Mouse (Mus musculus): ENCODE data around the gene 4932438A13Rik.

The 4932438A13Rik gene

DNA sequence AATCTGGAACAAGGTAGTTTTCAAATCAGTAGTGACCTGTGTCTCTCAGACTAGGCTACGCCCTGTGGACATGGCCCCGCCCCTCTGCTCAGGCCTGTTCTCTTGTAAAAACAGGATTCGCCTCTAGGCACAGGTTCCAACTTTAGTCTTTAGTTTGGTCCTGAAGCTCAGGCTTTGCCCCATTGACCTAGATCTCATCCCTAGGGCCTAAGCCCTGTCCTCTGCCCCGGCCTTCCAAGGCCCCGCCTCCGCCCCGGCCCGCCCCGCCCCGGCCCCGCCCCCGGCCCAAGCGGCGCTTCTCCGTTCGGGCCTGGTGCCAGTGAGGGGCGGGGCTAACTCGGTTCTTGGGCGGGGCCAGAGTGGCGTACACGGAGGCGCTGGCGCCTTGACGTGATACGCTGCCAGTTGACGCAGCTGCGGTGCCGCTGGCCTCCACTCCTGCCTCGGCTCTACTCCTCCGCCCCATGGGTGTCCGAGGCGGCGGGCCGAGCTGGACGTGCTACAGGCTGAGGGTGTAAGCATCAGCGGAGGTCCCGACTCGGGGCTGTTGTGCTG lies at the start of gene 4932438A13Rik:
Gene 4932438A13Rik (plus strand): TSS at position 384 of the 555 bp plus-strand sequence.
- DNase-seq (ENCODE audit: low spot score in 2 of 2) = peak; percentile 91 to 92

DNA sequence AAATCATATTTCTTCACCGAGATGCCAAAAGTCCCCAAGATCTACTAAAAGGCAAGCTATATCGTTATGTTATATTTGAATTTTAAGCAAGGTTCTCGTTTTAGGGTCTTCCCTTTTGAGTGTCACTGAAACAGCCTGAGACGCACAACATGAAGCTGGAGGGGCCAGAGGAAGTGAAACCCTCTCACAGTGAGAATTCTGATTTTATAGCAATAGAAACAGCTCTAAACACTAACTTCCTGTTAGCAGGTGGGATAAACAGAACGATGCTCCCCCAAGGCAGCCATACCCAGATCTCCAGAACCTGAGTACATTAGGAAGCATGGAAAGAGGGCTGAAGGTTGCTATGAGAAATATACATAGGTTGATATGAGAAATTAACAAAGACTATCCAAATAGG lies 46.3 kb upstream of the 4932438A13Rik start:
- DNase-seq (ENCODE audit: low spot score in 2 of 2) = no peak

DNA sequence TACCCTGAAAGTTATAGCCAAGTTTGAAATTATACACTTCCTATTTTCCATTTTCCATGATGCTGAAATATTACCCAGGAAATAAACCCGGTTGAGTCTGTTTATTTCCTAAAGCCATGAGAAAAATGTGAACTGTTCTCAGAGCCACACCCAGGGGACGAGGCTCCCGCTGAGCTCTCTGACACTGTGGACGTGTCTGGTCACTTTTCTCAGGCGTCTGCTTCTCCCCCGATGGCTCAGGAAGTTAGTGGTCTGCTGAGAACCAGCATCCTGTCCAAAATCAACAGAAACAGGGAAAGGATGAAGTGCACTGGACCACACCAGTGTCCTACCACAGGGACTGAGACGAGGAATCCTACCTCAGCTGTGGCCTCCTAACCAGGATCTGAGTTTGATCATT lies 43.5 kb upstream of the 4932438A13Rik start:
- no peak for DNase-seq (ENCODE audit: low spot score in 2 of 2)

DNA sequence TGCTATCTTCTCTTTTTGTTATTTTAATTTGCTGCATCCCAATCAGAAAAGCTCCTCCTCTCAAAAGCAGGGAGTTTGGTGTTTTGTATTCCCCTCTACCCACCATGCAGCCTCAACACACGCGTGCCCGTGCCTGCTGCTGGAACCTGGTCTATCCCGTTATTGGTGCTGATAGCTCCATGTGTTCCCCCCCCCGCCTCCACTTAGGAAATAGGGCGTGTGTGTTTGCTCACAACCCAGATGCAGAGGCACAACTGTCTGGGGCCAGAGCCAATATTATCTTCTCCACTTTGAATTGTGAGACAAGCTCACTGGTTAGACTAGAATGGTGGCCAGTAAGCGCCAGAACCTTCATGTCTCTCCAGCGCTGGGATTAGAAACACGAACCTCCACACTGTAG lies 41.9 kb upstream of the 4932438A13Rik start:
- DNase-seq (ENCODE audit: low spot score in 2 of 2) = no peak

DNA sequence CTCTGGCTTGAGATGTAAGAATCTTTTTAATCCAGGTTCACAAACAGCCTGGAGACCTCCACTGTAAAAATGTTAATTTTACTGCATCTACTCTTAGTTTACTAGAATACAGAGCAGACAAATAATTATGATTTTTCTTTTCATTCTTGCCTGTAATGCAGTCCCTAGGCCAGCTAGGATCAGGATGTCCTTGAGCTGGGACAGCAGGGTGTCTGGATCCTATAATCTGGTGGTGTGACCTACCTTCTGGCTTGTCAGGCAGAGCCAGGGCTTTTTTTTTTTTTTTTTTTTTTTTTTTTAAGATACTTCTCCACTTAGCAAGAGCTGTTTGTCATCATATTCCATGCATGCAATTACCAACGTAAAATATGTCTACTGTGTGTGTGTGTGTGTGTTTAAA lies 37.8 kb upstream of the 4932438A13Rik start:
- DNase-seq (ENCODE audit: low spot score in 2 of 2) = no peak

DNA sequence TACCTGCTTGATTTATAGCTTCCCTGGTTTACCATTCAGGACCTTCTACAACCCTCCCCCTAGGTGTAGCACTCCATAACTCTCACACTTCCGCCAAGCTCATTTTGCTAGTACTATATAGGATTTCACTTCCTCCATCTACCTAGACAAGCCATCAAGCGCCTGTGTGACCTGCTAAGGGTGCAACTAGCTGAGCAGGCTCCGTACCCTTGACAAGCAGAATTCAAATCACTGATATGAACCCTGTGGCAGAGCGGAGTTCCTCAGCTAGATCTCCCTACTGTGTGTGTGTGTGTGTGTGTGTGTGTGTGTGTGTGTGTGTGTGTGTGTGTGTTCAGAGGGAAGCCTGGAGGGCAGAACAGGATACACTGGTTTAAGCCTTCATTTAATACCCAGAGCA lies 37.4 kb upstream of the 4932438A13Rik start:
- DNase-seq (ENCODE audit: low spot score in 2 of 2) = no peak

DNA sequence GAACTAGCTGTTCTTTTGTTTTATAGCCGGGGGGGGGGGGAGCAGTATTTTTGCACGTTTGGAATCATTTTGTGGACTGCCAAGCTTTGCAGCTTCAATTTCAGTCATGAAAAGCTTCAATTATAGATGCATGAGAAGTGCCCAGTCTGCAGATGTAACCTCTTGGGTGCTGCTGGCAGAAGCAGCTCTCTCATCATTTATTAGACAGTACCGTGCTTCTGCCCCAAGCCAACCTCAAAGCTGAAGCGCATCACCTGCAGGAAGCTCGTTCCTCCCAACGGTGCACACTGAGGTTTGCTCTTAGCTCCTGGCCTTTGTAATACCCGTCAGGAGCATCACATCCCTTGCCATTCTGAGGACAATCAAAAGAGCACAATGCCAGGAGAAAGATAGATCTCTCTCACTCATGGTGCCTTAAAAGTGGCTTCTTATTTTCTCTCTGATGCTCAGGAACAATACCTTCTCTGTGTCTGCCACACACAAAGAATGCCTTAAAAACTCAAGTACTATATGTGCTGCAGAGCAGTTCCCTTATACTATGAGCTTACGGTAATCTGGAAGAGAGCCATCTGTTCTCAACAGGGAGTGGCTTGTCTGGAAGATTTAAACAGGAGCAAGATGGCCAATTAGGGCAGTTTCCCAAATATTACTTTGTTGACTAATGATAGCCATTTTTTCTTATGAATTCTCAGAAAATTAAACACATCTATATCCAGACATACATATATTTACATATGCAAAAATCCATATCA lies 35.5 kb upstream of the 4932438A13Rik start:
- no peak for DNase-seq (ENCODE audit: low spot score in 2 of 2)

DNA sequence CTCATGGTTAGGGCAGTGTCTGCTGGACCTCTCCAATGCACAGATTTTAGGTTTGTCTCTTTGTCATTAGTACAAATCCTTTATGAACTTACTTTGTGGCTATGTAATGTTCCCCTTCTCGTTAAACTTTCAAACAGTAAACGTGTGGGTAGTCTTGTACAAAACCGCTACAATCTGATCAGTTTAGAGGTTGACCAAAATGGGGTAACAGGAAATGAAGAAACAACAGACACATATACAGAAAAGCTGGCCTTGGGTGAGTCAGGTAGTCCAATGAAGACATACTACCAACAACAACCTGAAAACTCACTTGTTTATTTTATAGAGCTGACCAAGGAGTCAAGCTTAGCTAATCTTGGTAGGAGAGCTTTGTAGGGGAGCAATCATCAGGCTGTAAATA lies 32.7 kb upstream of the 4932438A13Rik start:
- no peak for DNase-seq (ENCODE audit: low spot score in 2 of 2)

DNA sequence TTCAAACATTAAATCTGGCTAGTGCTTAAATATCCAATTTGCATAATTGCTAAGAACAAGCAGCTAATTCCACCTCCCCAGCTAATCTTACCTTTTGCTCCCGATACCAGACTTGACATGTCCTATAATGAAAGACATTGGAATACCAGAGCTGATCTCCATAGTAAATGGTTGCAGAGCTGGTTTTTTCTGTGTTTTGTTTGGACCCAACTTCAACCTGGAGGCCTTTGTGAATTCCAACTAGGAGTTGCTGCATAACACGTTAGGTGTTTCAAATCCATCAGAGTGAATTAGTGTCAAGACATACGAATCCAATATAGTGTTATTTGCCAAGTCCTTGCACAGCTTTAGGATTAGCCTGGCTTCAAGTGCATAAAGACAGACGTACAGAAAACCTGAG lies 28.5 kb upstream of the 4932438A13Rik start:
- DNase-seq (ENCODE audit: low spot score in 2 of 2) = no peak

DNA sequence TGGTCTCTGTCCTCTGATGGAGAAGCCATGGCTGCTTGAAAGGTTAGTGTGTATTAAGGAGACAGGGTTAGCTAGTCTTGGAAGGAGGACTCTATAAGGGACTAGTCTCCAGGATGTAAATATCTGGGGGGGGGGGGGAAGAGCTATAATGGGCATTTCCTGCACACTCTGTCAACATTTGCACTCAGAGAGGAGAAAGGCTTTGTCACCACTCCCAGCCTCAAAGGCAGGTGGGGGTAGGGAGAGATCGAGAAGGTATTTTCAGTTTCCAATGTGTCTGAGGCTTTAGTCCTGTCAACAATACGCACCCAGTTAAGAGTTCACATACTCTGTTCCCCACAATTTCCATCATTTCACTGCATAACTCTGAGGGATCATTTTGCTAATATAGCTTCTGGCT lies 28.1 kb upstream of the 4932438A13Rik start:
- DNase-seq (ENCODE audit: low spot score in 2 of 2) = no peak

DNA sequence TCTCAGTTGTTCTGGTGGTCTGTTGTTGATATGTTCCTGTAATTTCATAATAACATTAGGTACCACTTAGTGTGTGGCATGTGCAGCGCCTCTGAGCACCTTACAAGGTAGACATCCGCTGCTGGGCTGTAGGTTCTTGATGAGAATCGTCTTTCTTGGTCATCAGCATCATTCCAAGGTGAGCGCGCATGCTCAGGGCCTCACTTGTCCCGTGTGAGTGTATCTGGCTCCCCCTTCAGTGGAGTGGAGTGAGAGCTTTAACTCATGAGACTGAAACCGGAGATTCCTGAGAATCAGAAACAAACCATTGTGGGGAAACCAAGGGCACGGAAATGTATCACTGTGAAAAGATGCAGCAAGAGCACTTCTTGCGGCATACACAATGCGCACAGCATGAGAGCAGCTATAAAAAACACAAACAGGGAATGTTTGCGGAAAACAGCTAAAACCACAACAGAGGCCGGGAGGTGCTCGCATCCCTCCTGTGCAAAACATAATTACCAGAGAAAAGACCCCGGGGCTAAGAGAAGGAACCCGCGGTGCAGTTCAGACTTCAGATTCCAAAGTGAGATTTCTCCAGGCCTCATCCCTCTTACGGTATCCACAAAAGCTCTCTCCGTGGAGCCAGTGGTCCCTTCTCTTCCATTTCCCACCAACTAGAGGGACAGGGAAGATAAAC lies 27.2 kb upstream of the 4932438A13Rik start:
- DNase-seq (ENCODE audit: low spot score in 2 of 2) = no peak

DNA sequence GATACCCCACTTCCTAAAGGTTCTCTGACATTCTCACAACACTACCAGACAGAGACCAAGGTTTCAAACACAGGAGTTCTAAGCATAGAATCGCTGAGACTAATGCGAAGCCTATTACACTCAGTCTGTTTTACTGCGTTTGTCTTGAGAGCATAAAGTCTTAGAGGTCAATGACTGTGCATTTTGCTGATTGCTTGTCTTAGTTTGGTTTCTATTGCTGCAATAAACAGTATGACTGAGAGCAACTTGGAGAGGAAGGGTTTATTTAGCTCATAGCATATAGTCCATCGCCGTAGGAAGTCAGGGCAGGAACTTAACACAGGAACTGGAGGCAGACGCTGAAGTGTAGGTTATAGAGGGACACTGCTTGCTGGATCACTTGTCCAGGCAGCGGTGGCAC lies 26.1 kb upstream of the 4932438A13Rik start:
- no peak for DNase-seq (ENCODE audit: low spot score in 2 of 2)

DNA sequence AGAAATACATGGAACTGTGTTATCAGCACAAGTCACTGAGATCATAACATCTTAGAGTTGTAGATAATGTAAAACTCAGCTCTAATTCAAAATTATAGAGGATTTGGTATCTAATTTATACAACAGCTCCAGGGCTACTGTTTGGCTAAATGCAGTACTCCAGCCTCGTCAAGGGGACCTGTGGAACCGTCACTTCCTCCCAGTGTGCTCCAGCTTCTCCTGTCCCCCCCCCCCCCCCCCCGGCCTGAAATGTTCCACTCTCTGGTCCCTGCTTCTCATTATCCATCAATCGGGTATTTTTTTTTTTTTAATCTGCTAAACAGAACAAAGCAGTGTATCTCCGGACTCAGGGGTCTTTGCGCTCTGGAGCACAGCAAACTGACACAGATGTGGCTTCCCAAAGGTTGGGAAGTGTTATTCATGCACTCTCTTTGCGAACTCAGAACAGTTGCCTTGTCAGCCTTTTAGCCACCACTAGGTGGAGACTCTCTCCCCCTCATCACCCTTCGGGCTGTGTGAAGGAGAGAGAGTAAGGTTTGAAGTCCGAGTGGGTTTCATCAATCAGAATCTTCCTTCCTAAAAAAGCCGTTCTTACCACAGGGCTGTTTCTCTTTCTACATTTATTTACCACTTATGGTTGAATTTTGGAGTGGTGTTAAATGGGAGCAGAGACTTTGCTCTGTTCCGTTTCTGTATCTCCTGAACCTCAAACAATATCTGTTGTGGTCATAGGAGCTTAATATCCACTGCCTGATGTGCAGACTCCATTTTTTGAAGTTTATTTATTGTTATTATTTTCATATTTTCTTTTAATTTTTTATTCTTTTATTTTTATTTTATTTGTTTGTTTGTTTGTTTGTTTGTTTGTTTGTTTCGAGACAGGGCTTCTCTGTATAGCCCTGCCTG lies 22.0 kb upstream of the 4932438A13Rik start:
- DNase-seq (ENCODE audit: low spot score in 2 of 2) = peak in 1 of 2 experiments; percentile 18

DNA sequence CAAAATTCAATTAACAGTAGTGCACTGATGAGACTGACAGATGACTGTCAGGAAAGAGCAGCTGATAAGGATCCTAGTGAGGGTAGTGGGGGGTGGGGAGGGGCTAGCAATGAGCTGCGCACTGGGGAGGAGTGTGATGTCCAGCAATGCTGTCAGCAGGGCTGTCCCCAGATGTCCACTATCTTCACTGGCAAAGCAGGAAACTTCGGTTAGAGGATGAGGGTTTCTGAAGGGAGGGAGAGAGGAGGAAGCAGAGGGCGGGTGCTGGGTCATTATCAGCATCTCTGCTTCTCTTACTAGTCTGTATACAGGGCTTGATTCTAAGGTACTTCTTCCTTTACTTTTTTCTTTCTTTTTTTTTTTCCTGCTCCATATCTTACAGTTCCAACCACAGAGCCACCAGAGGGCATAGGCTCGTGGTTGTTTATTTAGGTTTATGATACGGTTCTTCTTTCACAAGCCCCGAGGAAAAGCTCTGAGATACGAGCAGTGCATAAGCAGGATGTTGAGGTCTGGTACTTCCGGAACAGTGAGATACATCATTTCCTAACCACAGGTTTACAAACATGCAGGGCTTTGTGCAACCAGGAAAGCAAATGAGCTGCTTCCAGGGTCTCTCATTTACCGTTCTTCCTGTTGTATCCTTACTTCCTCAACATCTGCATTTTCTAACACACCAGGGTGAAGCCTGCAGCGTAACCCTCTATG lies 9.0 kb upstream of the 4932438A13Rik start:
- DNase-seq (ENCODE audit: low spot score in 2 of 2) = no peak

DNA sequence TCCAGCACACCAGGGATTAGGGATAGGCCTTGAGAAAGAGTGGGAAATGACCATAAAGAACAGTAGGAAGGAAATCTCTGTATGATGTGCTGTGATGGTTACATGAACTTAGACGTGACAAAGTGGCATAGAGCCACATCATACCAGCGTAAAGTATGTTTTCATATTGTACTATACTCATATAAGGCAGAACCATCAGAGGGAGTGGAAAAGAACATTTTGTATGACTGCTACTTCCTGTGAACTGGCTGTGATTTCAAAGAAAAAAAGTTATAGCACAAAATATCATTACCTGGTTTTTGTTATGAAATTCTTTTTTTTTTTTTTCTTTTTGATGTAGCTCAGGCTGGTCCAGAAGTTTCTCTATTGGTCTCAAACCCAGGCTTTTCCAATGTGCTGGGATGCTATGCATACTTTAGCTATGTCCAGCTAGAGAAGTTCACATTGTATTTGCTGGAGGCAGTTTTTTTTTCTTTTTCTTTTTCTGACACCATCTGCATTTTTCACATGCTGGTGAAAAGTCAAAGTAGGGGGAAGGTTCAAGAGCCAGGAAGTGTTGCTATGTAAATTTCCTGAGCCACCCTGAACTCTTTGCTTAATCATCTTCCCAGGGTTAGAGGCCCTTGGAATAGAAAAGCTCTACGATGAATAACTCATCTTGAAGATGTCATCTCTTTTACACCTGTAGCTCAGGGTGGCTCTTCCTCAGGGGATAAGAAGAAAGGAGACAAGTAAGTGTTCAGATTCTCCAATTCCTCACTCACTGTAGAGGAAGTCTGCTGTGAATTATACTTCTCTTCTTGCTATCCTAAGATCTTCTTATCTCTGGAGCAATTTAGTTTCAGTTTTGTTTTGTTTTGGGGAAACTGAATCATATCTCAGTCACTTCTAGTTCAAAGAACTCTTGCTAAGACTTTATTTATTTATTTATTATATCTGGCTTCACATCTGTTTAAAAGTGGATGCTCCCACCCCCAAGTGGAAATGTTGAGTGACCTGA lies 1.2 kb upstream of the 4932438A13Rik start:
- no peak for DNase-seq (ENCODE audit: low spot score in 2 of 2)

DNA sequence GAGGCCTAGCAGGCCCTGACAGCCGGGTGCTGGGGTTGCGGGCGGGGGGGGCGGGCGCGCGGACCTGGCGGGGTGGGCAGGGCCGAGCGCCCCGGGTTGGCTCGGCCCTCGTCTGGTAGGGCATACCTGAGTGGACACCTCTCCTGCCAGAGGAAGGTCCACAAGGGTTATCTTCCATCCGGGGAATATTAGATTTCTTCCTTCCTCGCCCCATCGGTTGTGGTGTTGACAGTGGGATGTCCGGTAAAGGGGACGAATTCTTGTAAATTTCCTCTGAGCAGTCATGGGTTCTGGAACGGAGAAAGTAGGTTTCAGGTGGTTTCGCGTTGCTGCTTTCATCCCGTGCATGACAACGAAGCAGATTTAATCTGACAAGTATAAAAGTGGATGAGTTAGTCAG lies 523 bp downstream of the 4932438A13Rik start:
- DNase-seq (ENCODE audit: low spot score in 2 of 2) = no peak

DNA sequence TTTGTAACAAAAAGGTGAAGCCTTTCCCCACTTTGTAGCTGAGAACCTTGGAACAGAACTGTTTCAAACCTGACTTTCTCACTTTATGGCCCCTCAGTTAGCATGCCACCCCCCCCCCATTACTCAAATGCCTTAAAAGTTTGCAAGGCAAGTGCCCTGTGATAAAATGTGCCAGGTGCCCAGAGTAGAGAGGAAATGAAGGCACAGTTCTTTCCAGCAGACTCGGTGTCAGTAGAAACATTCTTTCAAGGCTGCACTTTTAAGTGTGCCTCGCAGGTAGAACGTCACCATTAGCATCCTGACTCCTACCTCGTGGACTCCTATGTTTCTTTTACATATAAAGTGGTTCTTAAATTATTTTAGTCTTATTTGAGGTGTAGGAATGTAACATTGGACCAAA lies 977 bp downstream of the 4932438A13Rik start:
- DNase-seq (ENCODE audit: low spot score in 2 of 2) = no peak

DNA sequence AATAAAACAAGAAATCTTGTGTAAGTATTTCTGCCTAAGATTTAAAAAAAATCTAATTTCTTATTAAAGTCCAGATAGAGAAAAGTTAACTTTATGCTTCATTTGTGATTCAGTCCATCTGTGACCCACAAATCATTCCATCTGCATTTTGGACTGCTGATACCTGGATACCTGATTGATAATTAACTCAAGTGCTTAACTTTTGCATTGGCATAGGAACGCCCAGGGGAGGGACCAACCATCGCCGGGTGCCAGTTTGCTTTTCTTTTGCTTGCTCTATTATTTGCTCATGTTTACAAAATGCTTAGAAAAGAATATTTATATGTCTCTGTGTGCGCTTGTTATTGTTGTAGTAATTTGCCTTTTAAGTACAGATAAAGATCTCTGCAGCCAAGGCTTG lies 1.6 kb downstream of the 4932438A13Rik start:
- no peak for DNase-seq (ENCODE audit: low spot score in 2 of 2)

DNA sequence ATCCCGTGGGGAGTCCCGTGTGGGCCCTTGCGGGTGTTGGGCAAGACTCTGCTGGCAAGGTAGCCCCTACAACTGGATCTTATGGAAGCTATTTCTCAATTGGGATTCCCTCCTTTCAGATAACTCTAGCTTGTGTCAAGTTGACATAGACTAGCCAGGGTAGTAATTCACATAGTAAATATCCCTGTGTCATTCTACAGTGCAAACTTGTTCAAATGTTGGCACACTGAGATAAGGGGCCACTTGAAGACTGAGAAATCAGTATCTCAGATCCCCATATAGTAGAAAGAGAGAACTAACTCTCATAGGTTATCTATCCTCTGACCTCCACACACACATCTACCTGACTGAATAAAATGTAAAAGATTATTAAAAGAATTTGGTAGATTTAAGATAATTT lies 42.5 kb downstream of the 4932438A13Rik start:
- DNase-seq (ENCODE audit: low spot score in 2 of 2) = no peak

DNA sequence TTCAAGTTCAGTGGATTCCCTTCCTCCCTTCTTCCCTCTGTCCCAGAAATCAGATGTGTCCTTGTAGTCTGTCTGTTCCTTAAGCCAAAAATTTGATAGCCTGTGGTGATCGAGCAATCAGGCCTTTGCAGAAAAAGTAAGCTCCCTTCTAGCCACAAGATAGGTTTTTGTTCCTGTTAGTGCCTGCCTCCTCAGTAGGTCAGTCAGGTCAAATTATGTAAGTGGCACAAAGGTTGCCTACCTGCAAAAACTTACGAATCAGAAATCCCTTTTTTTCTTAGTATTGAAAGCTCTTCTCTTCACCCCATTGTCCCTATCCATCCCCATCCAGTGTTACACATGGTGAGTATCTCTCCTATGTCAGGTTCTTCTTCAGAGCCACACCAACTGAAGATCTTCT lies 54.9 kb downstream of the 4932438A13Rik start:
- no peak for DNase-seq (ENCODE audit: low spot score in 2 of 2)
